Mouse (Mus musculus) intestine, postnatal 0 days (tissue): Measurements from ENCODE around the gene Rxfp1. TPM values are rescaled to one million over a fixed set of nuclear protein-coding genes. Genes with fewer than 3 reads are reported as not detected.

ENCODE experiments used
- ATAC-seq: fragments of 200-750 bp; cut with Nextera tagmentation; 2 replicates; pipeline ENCODE4 v1.8.0; 2017; ENCODE audit warnings: mild to moderate bottlenecking, moderate TSS enrichment, moderate library complexity
- H3K27ac ChIP-seq: fragments of 300-500 bp; sonication (generic); 2 replicates; pipeline ENCODE4 v1.5.1; 2014; ENCODE audit warnings: mild to moderate bottlenecking, low read depth, low read length, moderate library complexity
- H3K27me3 ChIP-seq: fragments of 300-500 bp; sonication (generic); replicated peaks from 2 replicates; pipeline ENCODE4 v1.6.1; 2014; ENCODE audit warnings: low read length, mixed read lengths; ENCODE audit not compliant: control insufficient read depth, insufficient read depth
- H3K36me3 ChIP-seq: fragments of 300-500 bp; sonication (generic); 2 replicates; pipeline ENCODE4 v1.6.1; 2014; ENCODE audit warnings: mild to moderate bottlenecking, moderate library complexity; ENCODE audit not compliant: control insufficient read depth, insufficient read depth
- H3K4me1 ChIP-seq: fragments of 300-500 bp; sonication (generic); replicated peaks from 2 replicates; pipeline ENCODE4 v1.6.1; 2014; ENCODE audit warnings: antibody characterized with exemption, low read length, mixed read lengths; ENCODE audit not compliant: control insufficient read depth, insufficient read depth
- H3K4me2 ChIP-seq: fragments of 300-500 bp; sonication (generic); replicated peaks from 2 replicates; pipeline ENCODE4 v1.6.1; 2014; ENCODE audit warnings: low read depth, mild to moderate bottlenecking, moderate library complexity
- H3K4me3 ChIP-seq: fragments of 300-500 bp; sonication (generic); 2 replicates; pipeline ENCODE4 v1.5.1; 2014; ENCODE audit warnings: low read depth, low read length
- H3K9ac ChIP-seq: fragments of 300-500 bp; sonication (generic); 2 replicates; pipeline ENCODE4 v1.6.1; 2014; ENCODE audit warnings: mild to moderate bottlenecking, low read depth, low read length
- H3K9me3 ChIP-seq: fragments of 300-500 bp; sonication (generic); 2 replicates; pipeline ENCODE4 v1.6.1; 2016; ENCODE audit warnings: mixed run types; ENCODE audit not compliant: control insufficient read depth
- CTCF ChIP-seq: sonication (generic); IDR thresholded peaks from 2 replicates; pipeline ENCODE4 v1.5.1; 2016; ENCODE audit warnings: low read depth, mild to moderate bottlenecking, control low read depth, antibody characterized with exemption, moderate library complexity
- WGBS: fragments of 180-500 bp; shearing (Covaris S2); extraction: QIAGEN DNeasy Blood & Tissue Kit; methylation state at CpG from one replicate; pipeline ENCODE4 v1.1.7; 2014; 5-methylcytosine and 5-hydroxymethylcytosine counted together
- polyA plus RNA-seq: library from polyadenylated mRNA; unstranded; fragments of >200 nt; fragmentation: Nextera tagmentation; extraction: Ambion mirVana; gene quantifications from 2 replicates; pipeline ENCODE4 v1.2.1, GENCODE M21; 2015

The Rxfp1 gene
- polyA plus RNA-seq: 0.03 and 0.04 TPM in 2 replicates

DNA sequence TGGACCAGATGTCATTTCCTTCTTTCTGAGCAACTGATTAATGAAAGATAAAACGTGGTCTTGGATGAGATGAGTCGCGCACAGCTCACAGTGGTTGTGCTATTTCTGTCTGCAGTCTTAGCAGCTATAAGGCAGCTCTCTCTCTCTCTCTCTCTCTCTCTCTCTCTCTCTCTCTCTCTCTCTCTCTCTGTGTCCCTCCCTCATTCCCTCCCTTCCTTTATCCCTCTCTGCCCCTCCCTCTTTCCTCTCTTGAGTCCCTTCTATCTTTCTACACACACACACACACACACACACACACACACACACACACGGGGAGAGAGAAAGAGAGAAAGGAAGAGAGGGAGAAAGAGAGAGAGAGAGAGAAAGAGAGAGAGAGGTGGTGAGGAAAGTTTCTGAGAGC is at the start of gene Rxfp1:
Rxfp1 (minus strand) TSS at position 101 of the 400 bp plus-strand sequence.
- H3K9ac ChIP-seq: no peak within 1 kb of the TSS
- H3K27ac ChIP-seq: no peak within 1 kb of the TSS
- H3K36me3 ChIP-seq: no peaks in the 10 kb centered on the region
- no peak within 1 kb of the TSS for H3K4me2 ChIP-seq
- no peaks in the 10 kb centered on the region for H3K27me3 ChIP-seq
- H3K4me1 ChIP-seq: no peaks in the 10 kb centered on the region
- 66% methylated on average over 4 of the region's 4 CpGs for WGBS
- H3K9me3 ChIP-seq: no peaks in the 10 kb centered on the region
- ATAC-seq: no peak
- no peak for TF ChIP-seq CTCF
- no peak within 1 kb of the TSS for H3K4me3 ChIP-seq

DNA sequence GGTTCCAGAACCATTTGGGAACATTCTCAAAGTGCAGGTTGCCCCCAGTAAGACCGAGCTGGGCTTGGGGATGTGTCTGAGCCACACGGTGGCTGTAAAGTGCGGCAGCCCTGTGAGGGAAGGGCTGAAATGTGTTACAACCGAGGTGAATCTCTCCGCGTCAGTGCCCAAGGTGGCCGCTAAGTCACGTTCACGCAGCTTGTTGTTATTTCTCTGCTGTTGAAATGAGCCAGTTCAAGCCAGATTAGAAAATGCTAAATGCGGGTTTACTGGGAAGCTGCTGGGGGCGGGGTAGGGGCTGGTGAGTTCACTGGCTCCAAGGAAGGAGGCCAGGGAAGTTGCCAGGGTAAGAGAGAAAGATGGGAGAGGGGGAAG is 46.7 kb upstream of the Rxfp1 start:
- Histone ChIP-seq H3K27ac (no peak overlapping the region), H3K4me2 (peak overlapping the region; percentile 43), H3K9me3 (no peaks in the 10 kb centered on the region), H3K4me3 (no peak overlapping the region), H3K27me3 (no peaks in the 10 kb centered on the region), H3K36me3 (no peaks in the 10 kb centered on the region), H3K4me1 (no peaks in the 10 kb centered on the region), H3K9ac (no peak overlapping the region)
- WGBS: 7% methylated on average over 11 of the region's 11 CpGs
- no peak for ATAC-seq
- TF ChIP-seq CTCF: no peak

DNA sequence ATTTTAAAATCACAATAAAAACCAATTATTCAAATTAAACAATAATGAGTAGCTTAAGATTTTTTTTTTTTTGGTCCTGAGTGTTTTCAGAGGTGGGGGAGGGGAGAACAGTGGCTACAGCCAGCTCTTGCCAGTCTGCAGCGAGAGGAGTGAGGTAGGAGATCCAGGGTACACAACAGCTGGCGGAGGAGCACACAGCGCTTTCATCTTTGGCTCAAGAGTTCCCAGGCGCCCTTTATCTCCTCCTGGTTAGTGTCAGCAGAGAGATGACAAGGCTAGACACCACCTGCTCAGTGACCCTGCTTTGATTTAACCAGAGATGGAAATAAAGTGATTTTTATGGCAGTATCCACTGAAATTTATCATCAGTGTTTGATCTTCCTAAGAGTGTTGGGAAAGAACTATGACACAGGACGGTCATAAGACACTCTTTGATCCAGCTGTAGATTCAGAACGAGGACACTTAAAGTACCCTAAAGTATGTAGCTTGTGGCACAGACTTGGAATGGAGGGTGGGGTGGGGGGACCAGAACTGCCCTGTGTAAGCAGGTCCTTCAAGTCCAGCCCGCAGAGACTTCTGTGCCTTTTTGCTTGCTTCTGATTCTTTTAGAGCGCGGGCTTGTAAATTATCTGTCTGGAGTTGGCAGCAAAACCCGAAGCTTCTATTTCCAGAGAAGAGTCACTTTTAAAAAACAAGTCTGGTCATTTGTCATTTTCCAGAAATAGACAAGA is 46.1 kb upstream of the Rxfp1 start:
- Histone ChIP-seq H3K4me2 (peak overlapping the region; percentile 43), H3K4me3 (no peak overlapping the region), H3K36me3 (no peaks in the 10 kb centered on the region), H3K9me3 (no peaks in the 10 kb centered on the region), H3K27me3 (no peaks in the 10 kb centered on the region), H3K9ac (no peak overlapping the region), H3K4me1 (no peaks in the 10 kb centered on the region), H3K27ac (no peak overlapping the region)
- ATAC-seq: no peak
- WGBS: 22% methylated on average over 10 of the region's 10 CpGs
- no peak for TF ChIP-seq CTCF

DNA sequence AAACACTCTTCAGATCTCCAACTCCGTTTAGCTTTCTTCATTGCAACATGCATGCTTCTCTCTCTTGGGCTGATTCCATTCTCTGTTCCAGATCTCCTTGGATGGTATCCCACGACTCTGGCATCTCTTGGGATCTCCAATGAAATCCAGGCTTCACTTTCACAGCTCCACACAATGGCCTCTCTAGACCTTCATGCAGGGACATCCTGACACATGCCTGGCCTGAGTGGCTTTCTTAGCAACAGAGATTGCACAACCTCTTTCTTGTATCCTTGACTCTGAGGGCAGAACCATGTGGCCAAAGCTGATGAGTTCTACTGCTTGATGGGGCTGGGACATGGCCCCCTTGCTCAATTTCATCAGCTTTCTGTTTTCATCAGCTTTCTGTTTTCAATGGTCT is 35.0 kb upstream of the Rxfp1 start:
- Histone ChIP-seq H3K9ac (no peak overlapping the region), H3K27me3 (no peaks in the 10 kb centered on the region), H3K4me1 (no peaks in the 10 kb centered on the region), H3K27ac (no peak overlapping the region), H3K4me3 (no peak overlapping the region), H3K36me3 (no peaks in the 10 kb centered on the region), H3K9me3 (no peaks in the 10 kb centered on the region), H3K4me2 (no peak overlapping the region)
- TF ChIP-seq CTCF: no peak
- no peak for ATAC-seq
- 79% methylated on average over 2 of the region's 2 CpGs for whole genome bisulfite sequencing

DNA sequence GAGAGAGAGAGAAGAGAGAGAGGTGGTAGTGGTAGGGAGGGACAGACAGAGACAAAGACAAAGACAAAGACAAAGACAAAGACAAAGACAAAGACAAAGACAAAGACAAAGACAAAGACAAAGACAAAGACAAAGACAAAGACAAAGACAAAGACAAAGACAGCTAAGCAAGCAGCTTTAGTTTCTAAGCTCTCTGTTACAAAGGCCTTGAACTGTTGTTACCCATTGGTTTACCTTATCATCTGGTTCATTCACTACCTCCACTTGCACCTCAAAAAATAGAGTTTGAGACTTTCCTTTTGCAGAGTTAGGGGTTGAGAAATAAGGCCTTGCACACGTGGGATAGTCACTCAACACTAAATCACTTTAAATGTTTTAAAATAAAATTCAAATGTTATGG is 16.1 kb upstream of the Rxfp1 start:
- no peak for TF ChIP-seq CTCF
- H3K4me1 ChIP-seq: no peaks in the 10 kb centered on the region
- H3K9me3 ChIP-seq: no peaks in the 10 kb centered on the region
- H3K27me3 ChIP-seq: no peaks in the 10 kb centered on the region
- H3K4me3 ChIP-seq: no peak overlapping the region
- H3K4me2 ChIP-seq: no peak overlapping the region
- WGBS: 74% methylated on average over 1 of the region's 1 CpGs
- no peak overlapping the region for H3K27ac ChIP-seq
- ATAC-seq: no peak
- H3K36me3 ChIP-seq: no peaks in the 10 kb centered on the region
- H3K9ac ChIP-seq: no peak overlapping the region

DNA sequence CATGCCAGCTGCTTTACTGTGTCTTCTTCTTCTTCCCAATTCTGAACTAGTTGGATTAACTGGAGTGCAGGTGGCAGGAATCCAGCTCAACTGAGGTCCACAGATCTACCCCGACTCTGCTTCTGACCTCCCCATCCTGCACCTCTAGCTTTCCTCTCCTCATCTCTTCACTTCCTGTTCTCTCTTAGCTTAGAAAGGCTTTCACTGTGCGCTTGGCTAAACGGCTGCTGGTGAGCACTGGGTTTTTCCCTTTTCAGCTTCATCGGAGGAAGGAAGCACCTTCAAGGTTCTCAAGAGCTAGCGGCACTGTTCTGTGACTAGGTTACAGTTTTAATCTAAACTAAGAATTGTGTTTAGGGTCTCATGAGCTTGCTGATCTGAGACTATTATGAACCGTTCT is 8.9 kb upstream of the Rxfp1 start:
- Histone ChIP-seq H3K4me3 (no peak overlapping the region), H3K9ac (no peak overlapping the region), H3K4me1 (no peaks in the 10 kb centered on the region), H3K27ac (no peak overlapping the region), H3K4me2 (no peak overlapping the region), H3K9me3 (no peaks in the 10 kb centered on the region), H3K36me3 (no peaks in the 10 kb centered on the region), H3K27me3 (no peaks in the 10 kb centered on the region)
- 85% methylated on average over 6 of the region's 6 CpGs for WGBS
- no peak for TF ChIP-seq CTCF
- no peak for ATAC-seq
